Mouse (Mus musculus): ENCODE data around the gene Tpm3. TPM values are rescaled to one million over a fixed set of nuclear protein-coding genes. Genes with fewer than 3 reads are reported as not detected.

The Tpm3 gene
- polyA plus RNA-seq, 2 experiments from 2014 or later: 868 to 1,085 TPM

DNA sequence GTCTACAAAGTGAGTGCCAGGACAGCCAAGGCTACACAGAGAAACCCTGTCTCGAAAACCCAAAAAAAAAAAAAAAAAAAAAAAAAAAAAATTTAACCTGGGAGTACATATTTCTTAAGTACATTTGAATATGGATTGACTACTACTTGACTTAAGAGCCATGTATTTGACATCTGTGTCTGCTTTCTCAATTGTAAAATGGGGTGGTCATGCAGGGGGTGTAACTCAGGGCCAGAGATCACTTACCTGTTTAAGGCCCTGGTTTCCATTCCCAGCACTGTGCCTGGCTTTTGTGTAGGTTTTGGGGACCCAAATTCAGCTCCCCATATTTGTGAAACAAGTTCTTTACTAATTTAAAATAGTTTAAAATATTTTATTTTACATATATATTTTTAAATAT lies 65.2 kb downstream of the Tpm3 start:
- ATAC-seq: no peak

DNA sequence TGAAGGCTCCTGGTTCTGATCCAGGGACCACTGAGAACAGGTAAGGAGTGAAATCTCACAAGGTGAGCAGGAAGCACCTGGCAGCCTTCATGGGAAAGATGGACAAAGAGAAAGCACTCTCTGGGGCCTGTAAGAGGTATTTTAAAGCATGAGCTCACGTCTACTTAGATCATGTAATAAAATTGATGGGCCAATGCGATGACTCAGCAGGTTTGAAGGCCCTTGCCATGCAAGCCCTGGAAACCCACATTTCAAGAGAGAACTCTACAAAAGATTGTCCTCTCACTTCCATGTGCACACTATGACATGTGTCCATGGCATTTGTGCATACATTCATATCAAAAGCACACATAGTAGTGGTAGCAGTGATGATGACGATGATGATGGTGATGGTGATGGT lies 67.5 kb downstream of the Tpm3 start:
- no peak for ATAC-seq

DNA sequence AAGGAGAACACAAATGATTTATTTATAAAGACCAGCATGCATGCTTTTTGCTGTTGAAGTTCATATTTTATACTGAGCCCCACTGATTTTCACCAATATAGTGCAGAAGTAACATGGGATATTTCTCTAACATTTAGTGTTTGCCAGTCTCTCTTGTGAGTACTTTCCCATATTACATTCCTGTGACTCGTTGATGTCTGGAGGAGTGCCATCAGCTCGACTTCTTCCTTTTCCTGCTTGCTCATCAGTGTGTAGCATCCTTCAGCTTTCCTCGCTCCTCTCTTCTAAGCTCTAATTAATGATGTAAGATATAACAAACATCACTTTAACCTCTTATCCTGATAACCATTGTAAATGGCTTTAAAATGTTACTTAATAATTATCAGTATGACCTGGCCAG lies 73.0 kb downstream of the Tpm3 start:
- no peak for ATAC-seq

DNA sequence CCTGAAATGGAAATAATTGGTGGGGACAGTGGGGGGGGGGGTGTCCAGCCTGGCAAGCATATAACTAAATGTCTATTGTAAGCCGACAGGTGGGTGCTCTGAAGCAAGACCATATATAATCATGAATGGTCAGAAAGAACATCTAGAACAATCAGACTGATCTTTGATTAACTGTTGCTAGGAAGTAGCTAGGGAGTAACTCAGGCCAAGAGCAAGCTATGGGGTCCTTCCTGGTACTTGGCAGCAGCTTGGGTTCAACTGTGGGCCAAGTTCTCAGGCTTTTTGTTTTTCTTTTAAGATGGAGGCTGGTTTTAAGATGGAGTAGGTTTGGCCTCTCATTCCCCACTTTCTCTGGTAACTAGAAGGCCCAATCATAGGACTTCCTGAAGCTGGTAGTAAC lies 74.2 kb downstream of the Tpm3 start:
- no peak for ATAC-seq

Other genes with a start within 250 kb of the Tpm3 start
- 10 to 100 TPM in 1 of 2 experiments, 1 to 10 TPM in 1; 8.9 to 12.5 TPM for gene She, start 241.3 kb upstream of the Tpm3 start, polyA plus RNA-seq (2017; shearing (Covaris generic))
- gene Il6ra, start 159.5 kb upstream of the Tpm3 start, polyA plus RNA-seq (2017; shearing (Covaris generic)): 10 to 100 TPM; 18.3 to 20.4 TPM
- 10 to 100 TPM; 17.8 to 24.6 TPM for gene Atp8b2, start 109.1 kb upstream of the Tpm3 start, polyA plus RNA-seq (2017; shearing (Covaris generic))
- 10 to 100 TPM; 69.2 to 70.3 TPM for gene Hax1, start 73.9 kb upstream of the Tpm3 start, polyA plus RNA-seq (2017; shearing (Covaris generic))
- 100 to 1,000 TPM; 371 to 424 TPM for gene 4933434E20Rik, start 21.0 kb upstream of the Tpm3 start, polyA plus RNA-seq (2017; shearing (Covaris generic))
- gene Ubap2l, start 20.0 kb upstream of the Tpm3 start, polyA plus RNA-seq (2017; shearing (Covaris generic)): 100 to 1,000 TPM; 226 to 315 TPM
- gene Nup210l, start 31.5 kb downstream of the Tpm3 start, polyA plus RNA-seq (2017; shearing (Covaris generic)): under 1 TPM; 0.27 to 0.58 TPM
- 1,000 to 10,000 TPM; 7,118 to 8,557 TPM for gene Rps27, start 141.0 kb downstream of the Tpm3 start, polyA plus RNA-seq (2017; shearing (Covaris generic))
- under 1 TPM in 1 of 2 experiments, not detected in 1; 0.58 TPM for gene Rab13, start 141.0 kb downstream of the Tpm3 start, polyA plus RNA-seq (2017; shearing (Covaris generic))
- gene Jtb, start 158.9 kb downstream of the Tpm3 start, polyA plus RNA-seq (2017; shearing (Covaris generic)): 10 to 100 TPM; 60.5 to 75.2 TPM
- gene Creb3l4, start 170.9 kb downstream of the Tpm3 start, polyA plus RNA-seq (2017; shearing (Covaris generic)): under 1 TPM in 1 of 2 experiments, not detected in 1; 0.20 TPM
- 10 to 100 TPM; 36.5 to 50.4 TPM for gene Slc39a1, start 175.5 kb downstream of the Tpm3 start, polyA plus RNA-seq (2017; shearing (Covaris generic))
- 10 to 100 TPM; 34.0 to 50.6 TPM for gene Crtc2, start 181.5 kb downstream of the Tpm3 start, polyA plus RNA-seq (2017; shearing (Covaris generic))
- gene Dennd4b, start 192.5 kb downstream of the Tpm3 start, polyA plus RNA-seq (2017; shearing (Covaris generic)): 10 to 100 TPM; 17.9 to 28.0 TPM
- 10 to 100 TPM; 25.2 to 26.2 TPM for gene Gatad2b, start 220.5 kb downstream of the Tpm3 start, polyA plus RNA-seq (2017; shearing (Covaris generic))